Mouse (Mus musculus): Measurements from ENCODE around the gene Medag. TPM values are rescaled to one million over a fixed set of nuclear protein-coding genes. Genes with fewer than 3 reads are reported as not detected.

Gene Medag
- polyA plus RNA-seq, 1 experiment: 0.61 TPM

- H3K36me3 ChIP-seq (ENCODE audit: control insufficient read depth, insufficient read depth): no peaks in the 10 kb centered on the region
- peak overlapping the region; percentile 62 for H3K4me2 ChIP-seq (ENCODE audit: low read depth)
- H3ac ChIP-seq (ENCODE audit: control insufficient read depth, insufficient read length): no peak overlapping the region
- no peaks in the 10 kb centered on the region for H3K79me2 ChIP-seq (ENCODE audit: control insufficient read depth, insufficient read depth)
- no peak overlapping the region for H3K4me3 ChIP-seq
- H3K27me3 ChIP-seq (ENCODE audit: control insufficient read depth, insufficient read depth, insufficient read length): no peaks in the 10 kb centered on the region
- TF ChIP-seq SRF (IDR thresholded peaks at IDR 0.05; ENCODE audit: control insufficient read depth, insufficient read length, low read depth) (no peak), MYOD1 (IDR thresholded peaks at IDR 0.05; ENCODE audit: control insufficient read depth in 1 of 3, insufficient read length in 2 of 3, low read depth in 2 of 3) (peak in 1 of 3 experiments; percentile 27)
These were observed 34.3 kb upstream of the Medag start for GRCm38 (mm10) chr5:149377253-149377652.

GRCm38 (mm10) chr5:149378566-149378965 lies 33.0 kb upstream of the Medag start:
- Histone ChIP-seq H3K36me3 (ENCODE audit: control insufficient read depth, insufficient read depth) (no peaks in the 10 kb centered on the region), H3K4me2 (ENCODE audit: low read depth) (no peak overlapping the region), H3K4me3 (no peak overlapping the region), H3K27me3 (ENCODE audit: control insufficient read depth, insufficient read depth, insufficient read length) (no peaks in the 10 kb centered on the region), H3ac (ENCODE audit: control insufficient read depth, insufficient read length) (no peak overlapping the region), H3K79me2 (ENCODE audit: control insufficient read depth, insufficient read depth) (no peaks in the 10 kb centered on the region)
- TF ChIP-seq MYOD1 (IDR thresholded peaks at IDR 0.05; ENCODE audit: control insufficient read depth in 1 of 3, insufficient read length in 2 of 3, low read depth in 2 of 3): peak in 1 of 3 experiments; percentile 49
- no peak for TF ChIP-seq MAX (IDR thresholded peaks at IDR 0.05; ENCODE audit: low read depth)
- TF ChIP-seq TCF3 (IDR thresholded peaks at IDR 0.05; ENCODE audit: insufficient read length, low read depth): no peak
- no peak for TF ChIP-seq POLR2AphosphoS2 (IDR thresholded peaks at IDR 0.05; ENCODE audit: insufficient read length, low read depth)
- no peak for TF ChIP-seq REST (IDR thresholded peaks at IDR 0.05; ENCODE audit: insufficient read depth, insufficient read length)
- no peak for TF ChIP-seq POLR2A (IDR thresholded peaks at IDR 0.05; ENCODE audit: insufficient read length, low read depth)
- TF ChIP-seq SRF (IDR thresholded peaks at IDR 0.05; ENCODE audit: control insufficient read depth, insufficient read length, low read depth): no peak
- no peak for TF ChIP-seq E2F4 (IDR thresholded peaks at IDR 0.05; ENCODE audit: insufficient read depth)
- peak in 2 of 3 experiments; percentile 23 to 87 for TF ChIP-seq MYOG (IDR thresholded peaks at IDR 0.05; ENCODE audit: control insufficient read depth in 1 of 3, insufficient read depth in 1 of 3, insufficient read length in 2 of 3, low read depth in 2 of 3)
- TF ChIP-seq USF1 (IDR thresholded peaks at IDR 0.05; ENCODE audit: low read depth): no peak

- no peak overlapping the region for H3K4me2 ChIP-seq (ENCODE audit: low read depth)
- H3K4me3 ChIP-seq: no peak overlapping the region
- no peaks in the 10 kb centered on the region for H3K27me3 ChIP-seq (ENCODE audit: control insufficient read depth, insufficient read depth, insufficient read length)
- no peaks in the 10 kb centered on the region for H3K36me3 ChIP-seq (ENCODE audit: control insufficient read depth, insufficient read depth)
- TF ChIP-seq SRF (IDR thresholded peaks at IDR 0.05; ENCODE audit: control insufficient read depth, insufficient read length, low read depth) (no peak), E2F4 (IDR thresholded peaks at IDR 0.05; ENCODE audit: insufficient read depth) (no peak), MYOG (IDR thresholded peaks at IDR 0.05; ENCODE audit: control insufficient read depth in 1 of 3, insufficient read depth in 1 of 3, insufficient read length in 2 of 3, low read depth in 2 of 3) (peak in 1 of 3 experiments; percentile 4)
- no peaks in the 10 kb centered on the region for H3K79me2 ChIP-seq (ENCODE audit: control insufficient read depth, insufficient read depth)
- H3ac ChIP-seq (ENCODE audit: control insufficient read depth, insufficient read length): no peak overlapping the region
These were observed 32.3 kb upstream of the Medag start for GRCm38 (mm10) chr5:149379131-149379784.

- Histone ChIP-seq H3K36me3 (ENCODE audit: control insufficient read depth, insufficient read depth) (no peaks in the 10 kb centered on the region), H3K4me3 (no peak overlapping the region), H3K4me2 (ENCODE audit: low read depth) (no peak overlapping the region), H3K27me3 (ENCODE audit: control insufficient read depth, insufficient read depth, insufficient read length) (no peaks in the 10 kb centered on the region), H3ac (ENCODE audit: control insufficient read depth, insufficient read length) (no peak overlapping the region), H3K79me2 (ENCODE audit: control insufficient read depth, insufficient read depth) (no peaks in the 10 kb centered on the region)
- TF ChIP-seq POLR2AphosphoS2 (IDR thresholded peaks at IDR 0.05; ENCODE audit: insufficient read length, low read depth) (no peak), MAX (IDR thresholded peaks at IDR 0.05; ENCODE audit: low read depth) (no peak), TCF12 (IDR thresholded peaks at IDR 0.05; ENCODE audit: insufficient read depth, poor library complexity, severe bottlenecking) (no peak), POLR2A (IDR thresholded peaks at IDR 0.05; ENCODE audit: insufficient read length, low read depth) (no peak), SRF (IDR thresholded peaks at IDR 0.05; ENCODE audit: control insufficient read depth, insufficient read length, low read depth) (no peak), CEBPB (IDR thresholded peaks at IDR 0.05; ENCODE audit: insufficient read depth, poor library complexity, severe bottlenecking) (no peak), REST (IDR thresholded peaks at IDR 0.05; ENCODE audit: insufficient read depth, insufficient read length) (no peak), E2F4 (IDR thresholded peaks at IDR 0.05; ENCODE audit: insufficient read depth) (no peak)
These were observed 31.7 kb upstream of the Medag start for GRCm38 (mm10) chr5:149379861-149380260.

GRCm38 (mm10) chr5:149380388-149380916 lies 31.1 kb upstream of the Medag start:
- H3ac ChIP-seq (ENCODE audit: control insufficient read depth, insufficient read length): no peak overlapping the region
- TF ChIP-seq E2F4 (IDR thresholded peaks at IDR 0.05; ENCODE audit: insufficient read depth) (no peak), SRF (IDR thresholded peaks at IDR 0.05; ENCODE audit: control insufficient read depth, insufficient read length, low read depth) (no peak), MYOG (IDR thresholded peaks at IDR 0.05; ENCODE audit: control insufficient read depth in 1 of 3, insufficient read depth in 1 of 3, insufficient read length in 2 of 3, low read depth in 2 of 3) (no peak), MYOD1 (IDR thresholded peaks at IDR 0.05; ENCODE audit: control insufficient read depth in 1 of 3, insufficient read length in 2 of 3, low read depth in 2 of 3) (no peak), CEBPB (IDR thresholded peaks at IDR 0.05; ENCODE audit: insufficient read depth, poor library complexity, severe bottlenecking) (no peak), MAX (IDR thresholded peaks at IDR 0.05; ENCODE audit: low read depth) (no peak), REST (IDR thresholded peaks at IDR 0.05; ENCODE audit: insufficient read depth, insufficient read length) (no peak), POLR2AphosphoS2 (IDR thresholded peaks at IDR 0.05; ENCODE audit: insufficient read length, low read depth) (no peak), TCF12 (IDR thresholded peaks at IDR 0.05; ENCODE audit: insufficient read depth, poor library complexity, severe bottlenecking) (no peak), POLR2A (IDR thresholded peaks at IDR 0.05; ENCODE audit: insufficient read length, low read depth) (no peak), USF1 (IDR thresholded peaks at IDR 0.05; ENCODE audit: low read depth) (no peak), TCF3 (IDR thresholded peaks at IDR 0.05; ENCODE audit: insufficient read length, low read depth) (no peak)
- H3K4me2 ChIP-seq (ENCODE audit: low read depth): no peak overlapping the region
- no peaks in the 10 kb centered on the region for H3K36me3 ChIP-seq (ENCODE audit: control insufficient read depth, insufficient read depth)
- H3K27me3 ChIP-seq (ENCODE audit: control insufficient read depth, insufficient read depth, insufficient read length): no peaks in the 10 kb centered on the region
- H3K79me2 ChIP-seq (ENCODE audit: control insufficient read depth, insufficient read depth): no peaks in the 10 kb centered on the region
- no peak overlapping the region for H3K4me3 ChIP-seq

Data from myocyte (in vitro differentiated cells).